Mouse (Mus musculus): Measurements from ENCODE around the gene Alg14. TPM values are rescaled to one million over a fixed set of nuclear protein-coding genes. Genes with fewer than 3 reads are reported as not detected.

Alg14 gene
- polyA plus RNA-seq, 1 experiment = 6.4 TPM

DNA sequence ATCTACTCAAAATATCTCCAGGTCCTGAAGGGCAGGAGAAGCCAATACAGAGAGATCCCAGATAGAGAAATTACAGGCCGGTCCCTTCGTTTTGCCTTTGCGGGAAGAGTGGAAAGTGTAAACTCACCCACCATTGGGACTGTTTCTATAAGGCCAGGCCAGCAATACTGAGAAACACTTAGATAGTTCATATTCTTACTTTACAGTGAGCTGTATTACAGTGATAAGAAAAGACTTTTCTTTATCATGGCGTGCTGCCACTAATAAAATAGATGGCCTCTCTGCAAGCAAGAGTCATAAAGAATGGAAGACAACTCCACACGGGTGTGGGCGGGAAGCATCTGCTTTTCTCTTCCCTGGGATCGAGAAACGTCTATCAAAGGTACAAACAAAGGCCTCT, 97.8 kb downstream of the Alg14 start:
- no peaks in the 10 kb centered on the region for H3K36me3 ChIP-seq (ENCODE audit: control insufficient read depth, insufficient read depth, low read length)
- no peak overlapping the region for H3K27ac ChIP-seq (ENCODE audit: insufficient read depth, low read depth, low read length)
- H3K4me1 ChIP-seq (ENCODE audit: control insufficient read depth, insufficient read depth, insufficient read length, low read length) = no peaks in the 10 kb centered on the region
- H3K27me3 ChIP-seq (ENCODE audit: control insufficient read depth, insufficient read depth, low read length) = no peaks in the 10 kb centered on the region
- TF ChIP-seq CTCF (IDR thresholded peaks at IDR 0.05; ENCODE audit: extremely low read depth, insufficient read length, insufficient replicate concordance, low read depth, low read length) (no peak), POLR2A (IDR thresholded peaks at IDR 0.05; ENCODE audit: low read depth, low read length) (no peak)
- 61% methylated on average over 8 of the region's 8 CpGs for WGBS
- no peak overlapping the region for H3K4me3 ChIP-seq (ENCODE audit: low read depth, low read length)

DNA sequence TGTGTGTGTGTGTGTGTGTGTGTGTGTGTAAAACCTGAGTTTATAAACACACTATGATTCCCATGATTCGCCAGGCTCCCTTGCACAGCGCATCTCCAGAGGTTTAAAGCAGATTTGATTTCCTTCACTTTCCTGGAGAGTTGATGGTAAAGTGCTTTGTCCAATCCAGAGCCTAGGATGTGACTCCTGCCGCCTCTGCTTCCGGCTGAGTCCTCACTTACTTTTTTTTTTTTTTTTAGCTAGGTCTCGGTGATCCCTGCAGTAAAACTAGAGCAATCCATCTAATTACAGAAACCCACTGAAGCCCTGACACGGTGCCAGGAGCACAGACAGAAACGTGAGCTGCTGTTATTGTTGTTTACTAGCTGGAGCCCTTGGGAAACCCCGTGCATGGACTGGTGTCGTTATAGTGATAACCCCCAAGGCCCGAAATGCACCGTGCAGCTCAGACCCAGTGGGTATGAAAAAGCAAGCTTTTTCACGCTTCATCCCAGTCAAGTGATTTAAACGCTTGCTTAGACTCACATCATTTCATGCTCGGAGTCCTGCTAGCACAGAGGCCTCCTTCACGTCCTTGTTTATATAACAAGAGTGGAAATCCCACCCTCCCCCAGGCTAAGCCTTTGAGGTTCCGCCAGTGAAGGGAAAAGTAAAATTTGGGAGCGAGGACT, 98.4 kb downstream of the Alg14 start:
- Histone ChIP-seq H3K4me3 (ENCODE audit: low read depth, low read length) (no peak overlapping the region), H3K36me3 (ENCODE audit: control insufficient read depth, insufficient read depth, low read length) (no peaks in the 10 kb centered on the region), H3K27ac (ENCODE audit: insufficient read depth, low read depth, low read length) (no peak overlapping the region), H3K4me1 (ENCODE audit: control insufficient read depth, insufficient read depth, insufficient read length, low read length) (no peaks in the 10 kb centered on the region), H3K27me3 (ENCODE audit: control insufficient read depth, insufficient read depth, low read length) (no peaks in the 10 kb centered on the region)
- 71% methylated on average over 17 of the region's 17 CpGs for WGBS
- TF ChIP-seq CTCF (IDR thresholded peaks at IDR 0.05; ENCODE audit: extremely low read depth, insufficient read length, insufficient replicate concordance, low read depth, low read length) (no peak), POLR2A (IDR thresholded peaks at IDR 0.05; ENCODE audit: low read depth, low read length) (no peak)

DNA sequence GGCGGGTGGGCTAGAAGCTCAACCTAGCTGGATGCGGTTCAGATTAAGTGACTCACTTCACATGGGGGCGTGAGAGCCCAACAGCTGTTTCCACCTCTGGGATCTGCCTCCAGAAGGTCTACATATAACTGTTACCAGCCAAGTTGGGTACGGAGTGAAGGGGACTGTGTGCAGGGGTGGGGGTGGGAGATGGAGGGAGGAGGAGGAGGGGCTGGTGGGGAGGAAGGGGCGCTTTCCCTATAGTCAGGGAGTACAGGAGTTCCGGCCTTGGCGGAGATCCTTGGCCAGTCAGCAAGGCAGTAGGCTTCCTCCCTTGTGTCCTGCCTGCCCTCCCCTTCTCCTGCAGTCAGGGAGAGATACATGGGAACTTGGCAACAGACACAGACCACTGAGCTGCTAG, 99.2 kb downstream of the Alg14 start:
- Histone ChIP-seq H3K4me3 (ENCODE audit: low read depth, low read length) (no peak overlapping the region), H3K27ac (ENCODE audit: insufficient read depth, low read depth, low read length) (no peak overlapping the region), H3K36me3 (ENCODE audit: control insufficient read depth, insufficient read depth, low read length) (no peaks in the 10 kb centered on the region), H3K27me3 (ENCODE audit: control insufficient read depth, insufficient read depth, low read length) (no peaks in the 10 kb centered on the region), H3K4me1 (ENCODE audit: control insufficient read depth, insufficient read depth, insufficient read length, low read length) (no peaks in the 10 kb centered on the region)
- no peak for TF ChIP-seq POLR2A (IDR thresholded peaks at IDR 0.05; ENCODE audit: low read depth, low read length)
- TF ChIP-seq CTCF (IDR thresholded peaks at IDR 0.05; ENCODE audit: extremely low read depth, insufficient read length, insufficient replicate concordance, low read depth, low read length) = no peak
- 88% methylated on average over 7 of the region's 7 CpGs for WGBS

DNA sequence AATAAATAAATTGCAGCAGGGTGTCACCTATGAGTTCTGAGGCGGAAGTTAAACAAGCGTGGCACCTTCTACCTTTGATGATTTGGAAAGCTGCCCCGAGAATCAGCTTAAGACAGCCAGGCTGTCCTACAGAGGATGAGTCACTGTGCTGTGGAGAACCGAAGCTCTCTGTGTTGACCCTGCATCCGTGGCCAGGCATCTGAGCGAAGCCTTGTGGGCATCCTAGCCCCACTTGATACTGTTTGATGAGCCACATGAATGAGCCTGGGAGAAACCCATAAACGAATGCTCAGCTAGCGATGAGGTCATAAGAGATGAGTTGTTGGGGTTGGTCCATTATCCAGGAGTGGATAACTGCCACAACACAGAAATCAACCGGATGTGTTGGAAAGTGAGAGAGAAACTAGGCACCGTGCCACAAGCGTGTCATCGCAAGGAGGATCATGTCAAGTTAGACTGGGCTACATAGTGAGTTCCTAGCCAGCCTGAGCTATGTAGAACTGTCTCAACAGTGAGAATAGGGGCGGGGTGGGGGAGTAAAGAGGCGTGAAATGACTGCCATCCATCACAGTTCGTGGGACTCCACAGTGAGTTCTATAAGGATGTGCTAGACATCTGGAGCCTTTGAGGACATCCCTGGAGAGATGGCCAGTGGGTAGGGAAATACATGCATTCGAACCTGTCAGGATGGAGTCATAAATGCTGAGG, 104.2 kb downstream of the Alg14 start:
- H3K4me1 ChIP-seq (ENCODE audit: control insufficient read depth, insufficient read depth, insufficient read length, low read length) = no peaks in the 10 kb centered on the region
- H3K27ac ChIP-seq (ENCODE audit: insufficient read depth, low read depth, low read length) = no peak overlapping the region
- TF ChIP-seq CTCF (IDR thresholded peaks at IDR 0.05; ENCODE audit: extremely low read depth, insufficient read length, insufficient replicate concordance, low read depth, low read length) = no peak
- no peak for TF ChIP-seq POLR2A (IDR thresholded peaks at IDR 0.05; ENCODE audit: low read depth, low read length)
- no peaks in the 10 kb centered on the region for H3K27me3 ChIP-seq (ENCODE audit: control insufficient read depth, insufficient read depth, low read length)
- WGBS = 80% methylated on average over 16 of the region's 16 CpGs
- no peak overlapping the region for H3K4me3 ChIP-seq (ENCODE audit: low read depth, low read length)
- no peaks in the 10 kb centered on the region for H3K36me3 ChIP-seq (ENCODE audit: control insufficient read depth, insufficient read depth, low read length)

DNA sequence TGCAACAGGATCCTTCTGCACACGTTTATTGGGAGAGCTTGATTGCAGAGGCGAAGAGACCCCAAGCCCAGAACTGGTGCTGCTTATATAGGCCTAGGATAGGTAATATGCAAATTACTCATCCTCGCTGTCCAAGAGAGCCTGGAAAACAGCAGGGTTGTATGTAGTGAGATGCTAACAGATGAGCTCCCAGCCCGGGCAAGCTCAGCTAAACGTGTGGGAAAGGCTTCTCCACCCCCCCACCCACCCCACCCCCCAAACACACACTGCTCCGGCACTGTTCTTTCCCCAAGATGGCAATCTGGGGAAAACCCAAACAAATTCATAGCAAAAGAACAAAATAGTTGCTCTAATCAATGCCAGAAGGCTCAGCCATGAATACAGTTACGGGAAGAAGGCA, 105.0 kb downstream of the Alg14 start:
- 91% methylated on average over 7 of the region's 7 CpGs for WGBS
- no peak overlapping the region for H3K4me3 ChIP-seq (ENCODE audit: low read depth, low read length)

DNA sequence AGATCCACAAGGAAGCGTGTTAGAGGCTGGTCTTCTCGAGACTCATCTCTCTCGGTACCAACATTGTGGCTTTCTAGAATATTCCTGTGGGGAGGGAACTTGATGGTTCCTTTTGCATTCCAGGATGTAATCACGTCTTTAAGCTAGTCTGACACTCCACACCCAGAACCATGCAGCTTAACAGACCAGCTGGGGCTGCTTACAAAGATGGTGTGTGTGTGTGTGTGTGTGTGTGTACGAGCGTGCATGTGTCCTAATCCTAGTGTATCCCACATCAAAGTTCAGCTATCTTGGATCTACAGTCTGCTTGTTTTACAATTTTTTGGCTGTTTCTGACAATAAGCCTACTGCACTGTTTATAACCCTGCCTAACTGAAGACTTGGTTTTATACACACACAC, 105.4 kb downstream of the Alg14 start:
- H3K27ac ChIP-seq (ENCODE audit: insufficient read depth, low read depth, low read length) = no peak overlapping the region
- no peaks in the 10 kb centered on the region for H3K36me3 ChIP-seq (ENCODE audit: control insufficient read depth, insufficient read depth, low read length)
- no peak overlapping the region for H3K4me3 ChIP-seq (ENCODE audit: low read depth, low read length)
- 84% methylated on average over 6 of the region's 6 CpGs for WGBS
- no peaks in the 10 kb centered on the region; the same call in 1 of the 2 replicates for H3K4me1 ChIP-seq (ENCODE audit: control insufficient read depth, insufficient read depth, insufficient read length, low read length)
- TF ChIP-seq CTCF (IDR thresholded peaks at IDR 0.05; ENCODE audit: extremely low read depth, insufficient read length, insufficient replicate concordance, low read depth, low read length) (no peak), POLR2A (IDR thresholded peaks at IDR 0.05; ENCODE audit: low read depth, low read length) (no peak)
- H3K27me3 ChIP-seq (ENCODE audit: control insufficient read depth, insufficient read depth, low read length) = no peaks in the 10 kb centered on the region

More for the DNA sequence above, 105.0 kb downstream of the Alg14 start:
- Histone ChIP-seq H3K36me3 (ENCODE audit: control insufficient read depth, insufficient read depth, low read length) (no peaks in the 10 kb centered on the region), H3K4me1 (ENCODE audit: control insufficient read depth, insufficient read depth, insufficient read length, low read length) (no peaks in the 10 kb centered on the region; the same call in 1 of the 2 replicates), H3K27me3 (ENCODE audit: control insufficient read depth, insufficient read depth, low read length) (no peaks in the 10 kb centered on the region), H3K27ac (ENCODE audit: insufficient read depth, low read depth, low read length) (no peak overlapping the region)
- TF ChIP-seq POLR2A (IDR thresholded peaks at IDR 0.05; ENCODE audit: low read depth, low read length) (no peak), CTCF (IDR thresholded peaks at IDR 0.05; ENCODE audit: extremely low read depth, insufficient read length, insufficient replicate concordance, low read depth, low read length) (no peak)

DNA sequence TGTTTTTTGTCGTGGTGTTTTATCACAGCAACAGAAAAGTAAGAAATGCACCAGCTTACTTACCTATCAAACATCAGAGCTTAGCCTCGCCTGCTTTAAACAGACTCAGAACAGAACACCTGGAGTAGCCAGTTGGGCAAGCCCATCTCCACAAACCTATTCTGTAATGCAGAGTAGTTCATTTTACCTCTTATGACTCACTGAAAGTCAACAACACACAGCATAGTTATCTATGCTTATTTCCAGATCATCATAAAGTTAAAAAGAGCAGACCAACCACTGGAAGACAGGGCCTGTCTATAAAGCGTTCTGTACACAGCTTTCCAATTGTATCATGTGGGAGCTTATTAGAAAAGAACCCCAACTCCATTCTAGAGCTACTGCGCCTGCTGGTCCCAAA, 109.8 kb downstream of the Alg14 start:
- TF ChIP-seq POLR2A (IDR thresholded peaks at IDR 0.05; ENCODE audit: low read depth, low read length) (no peak), CTCF (IDR thresholded peaks at IDR 0.05; ENCODE audit: extremely low read depth, insufficient read length, insufficient replicate concordance, low read depth, low read length) (no peak)
- 41% methylated on average over 4 of the region's 4 CpGs for WGBS
- Histone ChIP-seq H3K4me1 (ENCODE audit: control insufficient read depth, insufficient read depth, insufficient read length, low read length) (peaks cover under 1% of the 10 kb centered on the region; the same call in 1 of the 2 replicates), H3K4me3 (ENCODE audit: low read depth, low read length) (no peak overlapping the region), H3K36me3 (ENCODE audit: control insufficient read depth, insufficient read depth, low read length) (no peaks in the 10 kb centered on the region), H3K27me3 (ENCODE audit: control insufficient read depth, insufficient read depth, low read length) (no peaks in the 10 kb centered on the region), H3K27ac (ENCODE audit: insufficient read depth, low read depth, low read length) (no peak overlapping the region)

Data from small intestine, adult 2 months (tissue).